Mouse (Mus musculus) heart, embryonic 15.5 days (tissue): ENCODE data around the gene Cox8b. TPM values are rescaled to one million over a fixed set of nuclear protein-coding genes. Genes with fewer than 3 reads are reported as not detected.

Source experiments
- ATAC-seq: fragments of 200-750 bp; cut with Nextera tagmentation; replicated peaks from 2 replicates; pipeline ENCODE4 v1.8.0; 2017; ENCODE audit warnings: low read depth, moderate TSS enrichment; ENCODE audit not compliant: insufficient number of reproducible peaks, insufficient read depth, low FRiP score
- H3K27ac ChIP-seq: fragments of 300-500 bp; sonication (generic); 2 replicates; pipeline ENCODE4 v1.5.1; 2015; ENCODE audit warnings: mild to moderate bottlenecking, inconsistent platforms
- H3K27me3 ChIP-seq: fragments of 300-500 bp; sonication (generic); 2 replicates; pipeline ENCODE4 v1.6.1; 2015; ENCODE audit warnings: inconsistent platforms
- H3K36me3 ChIP-seq: fragments of 300-500 bp; sonication (generic); 2 replicates; pipeline ENCODE4 v1.6.1; 2015; ENCODE audit warnings: mild to moderate bottlenecking, inconsistent platforms
- H3K4me1 ChIP-seq: fragments of 300-500 bp; sonication (generic); replicated peaks from 2 replicates; pipeline ENCODE4 v1.6.1; 2015; ENCODE audit warnings: inconsistent platforms
- H3K4me2 ChIP-seq: fragments of 300-500 bp; sonication (generic); 2 replicates; pipeline ENCODE4 v1.6.1; 2015; ENCODE audit warnings: inconsistent platforms, mild to moderate bottlenecking, moderate library complexity
- H3K4me3 ChIP-seq: fragments of 300-500 bp; sonication (generic); 2 replicates; pipeline ENCODE4 v1.5.1; 2015; ENCODE audit warnings: mild to moderate bottlenecking, inconsistent platforms
- H3K9ac ChIP-seq: fragments of 300-500 bp; sonication (generic); 2 replicates; pipeline ENCODE4 v1.6.1; 2015; ENCODE audit warnings: mild to moderate bottlenecking, inconsistent platforms
- H3K9me3 ChIP-seq: fragments of 300-500 bp; sonication (generic); replicated peaks from 2 replicates; pipeline ENCODE4 v1.6.1; 2016; ENCODE audit warnings: inconsistent platforms
- WGBS: fragments of 180-500 bp; shearing (Covaris S2); methylation state at CpG from one replicate; pipeline ENCODE4 v1.1.7; 2015; ENCODE audit warnings: mixed read lengths; 5-methylcytosine and 5-hydroxymethylcytosine counted together
- polyA plus RNA-seq: library from polyadenylated mRNA; unstranded; fragments of >200 nt; fragmentation: Nextera tagmentation; extraction: Ambion mirVana; gene quantifications from 2 replicates; pipeline ENCODE4 v1.2.1, GENCODE M21; 2015

The Cox8b gene
- polyA plus RNA-seq, 1 experiment from 2014 or later = 515 TPM

DNA sequence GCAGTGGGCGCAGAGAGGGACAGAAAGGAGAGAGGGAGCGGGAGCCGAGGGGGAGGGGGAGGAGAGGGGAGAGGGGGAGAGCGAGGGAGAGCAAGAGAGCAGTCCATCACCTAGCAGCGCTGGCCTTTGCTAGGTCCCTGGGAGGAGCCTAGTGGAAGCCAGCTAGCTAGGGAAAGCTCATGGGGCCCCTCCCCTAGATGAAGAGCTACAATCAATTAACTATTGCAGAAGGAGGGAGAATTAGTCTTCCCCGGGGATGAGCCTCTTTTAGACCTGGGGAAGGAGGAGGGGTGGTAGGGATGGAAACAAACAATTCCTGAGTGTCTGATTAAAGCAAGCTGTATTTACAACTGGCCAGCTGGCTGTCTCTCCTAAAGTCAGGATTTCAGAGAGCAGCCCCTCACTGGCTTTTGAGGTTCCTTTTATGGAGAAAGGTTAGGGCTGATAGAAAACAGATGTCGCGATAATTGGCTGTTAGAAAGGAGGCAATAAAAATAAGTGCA is 39.5 kb upstream of the Cox8b start:
- peaks cover 6% of the 10 kb centered on the region; the same call in 1 of the 2 replicates for H3K27me3 ChIP-seq
- H3K4me2 ChIP-seq = peak overlapping the region; percentile 13; the same call in 1 of the 2 replicates
- H3K36me3 ChIP-seq = no peaks in the 10 kb centered on the region
- H3K9me3 ChIP-seq = no peaks in the 10 kb centered on the region
- ATAC-seq = no peak
- 15% methylated on average over 8 of the region's 8 CpGs for WGBS
- H3K4me1 ChIP-seq = peaks cover 25% of the 10 kb centered on the region
- H3K4me3 ChIP-seq = no peak overlapping the region
- H3K9ac ChIP-seq = no peak overlapping the region
- H3K27ac ChIP-seq = no peak overlapping the region

GRCm38 (mm10) chr7:140938896-140939295 is 38.6 kb upstream of the Cox8b start:
- no peaks in the 10 kb centered on the region for H3K9me3 ChIP-seq
- H3K27me3 ChIP-seq = peaks cover 6% of the 10 kb centered on the region; the same call in 1 of the 2 replicates
- no peak overlapping the region for H3K27ac ChIP-seq
- H3K9ac ChIP-seq = no peak overlapping the region
- no peaks in the 10 kb centered on the region for H3K36me3 ChIP-seq
- peaks cover 25% of the 10 kb centered on the region for H3K4me1 ChIP-seq
- no peak overlapping the region for H3K4me3 ChIP-seq
- 20% methylated on average over 2 of the region's 2 CpGs for WGBS
- H3K4me2 ChIP-seq = no peak overlapping the region
- ATAC-seq = no peak

DNA sequence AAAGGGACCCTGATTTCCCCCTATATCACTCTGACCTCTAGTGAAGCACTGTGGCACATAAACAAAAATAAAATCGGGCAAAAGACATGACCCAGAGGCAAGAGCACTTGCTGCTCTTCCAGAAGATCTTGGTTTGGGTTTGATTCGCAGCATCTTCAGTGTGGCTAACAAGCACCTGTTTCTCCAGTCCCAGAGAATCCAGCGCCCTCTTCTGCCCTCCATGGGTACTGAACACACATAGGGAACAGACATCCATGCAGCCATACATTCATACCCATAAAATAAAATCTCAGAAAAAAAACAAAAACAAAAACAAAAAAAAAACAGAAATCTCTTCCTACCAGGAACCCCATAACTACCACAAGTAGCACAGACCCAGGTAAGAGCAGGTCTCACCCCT is 38.2 kb upstream of the Cox8b start:
- WGBS = 42% methylated on average over 3 of the region's 3 CpGs
- Histone ChIP-seq H3K9me3 (no peaks in the 10 kb centered on the region), H3K4me3 (no peak overlapping the region), H3K4me1 (peaks cover 24% of the 10 kb centered on the region), H3K4me2 (no peak overlapping the region), H3K9ac (no peak overlapping the region), H3K27me3 (peaks cover 6% of the 10 kb centered on the region; the same call in 1 of the 2 replicates), H3K27ac (no peak overlapping the region), H3K36me3 (no peaks in the 10 kb centered on the region)
- no peak for ATAC-seq

DNA sequence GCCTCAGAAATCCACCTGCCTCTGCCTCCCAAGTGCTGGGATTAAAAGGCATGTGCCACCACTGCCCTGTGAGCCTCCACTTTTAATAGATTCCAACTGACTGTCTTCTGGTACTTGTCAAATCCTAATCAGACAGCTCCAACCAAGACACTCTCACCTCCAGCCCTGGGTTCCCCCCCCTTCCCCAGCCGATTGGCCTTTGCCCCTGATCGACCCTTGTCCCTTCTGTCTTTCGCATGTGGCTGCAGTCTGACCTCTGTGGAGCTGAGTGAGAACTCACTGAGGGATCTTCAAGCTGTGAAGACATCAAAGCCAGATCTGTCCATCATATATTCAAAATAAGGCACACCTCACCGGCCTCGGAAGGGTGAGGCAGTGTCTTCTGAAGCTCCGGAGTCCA is 26.9 kb upstream of the Cox8b start:
- Histone ChIP-seq H3K4me1 (peaks cover 11% of the 10 kb centered on the region), H3K4me3 (no peak overlapping the region), H3K9ac (no peak overlapping the region), H3K27me3 (peaks cover 37% of the 10 kb centered on the region), H3K36me3 (no peaks in the 10 kb centered on the region), H3K9me3 (no peaks in the 10 kb centered on the region), H3K27ac (no peak overlapping the region), H3K4me2 (no peak overlapping the region)
- 77% methylated on average over 6 of the region's 6 CpGs for WGBS
- no peak for ATAC-seq

GRCm38 (mm10) chr7:140923070-140923775 is 23.0 kb upstream of the Cox8b start:
- no peak for ATAC-seq
- Histone ChIP-seq H3K4me3 (peak overlapping the region; percentile 39), H3K9ac (no peak overlapping the region), H3K27ac (no peak overlapping the region), H3K36me3 (no peaks in the 10 kb centered on the region), H3K4me1 (peaks cover 14% of the 10 kb centered on the region), H3K27me3 (peaks cover 71% of the 10 kb centered on the region), H3K9me3 (no peaks in the 10 kb centered on the region), H3K4me2 (peak overlapping the region; percentile 55)
- WGBS = 25% methylated on average over 30 of the region's 30 CpGs

DNA sequence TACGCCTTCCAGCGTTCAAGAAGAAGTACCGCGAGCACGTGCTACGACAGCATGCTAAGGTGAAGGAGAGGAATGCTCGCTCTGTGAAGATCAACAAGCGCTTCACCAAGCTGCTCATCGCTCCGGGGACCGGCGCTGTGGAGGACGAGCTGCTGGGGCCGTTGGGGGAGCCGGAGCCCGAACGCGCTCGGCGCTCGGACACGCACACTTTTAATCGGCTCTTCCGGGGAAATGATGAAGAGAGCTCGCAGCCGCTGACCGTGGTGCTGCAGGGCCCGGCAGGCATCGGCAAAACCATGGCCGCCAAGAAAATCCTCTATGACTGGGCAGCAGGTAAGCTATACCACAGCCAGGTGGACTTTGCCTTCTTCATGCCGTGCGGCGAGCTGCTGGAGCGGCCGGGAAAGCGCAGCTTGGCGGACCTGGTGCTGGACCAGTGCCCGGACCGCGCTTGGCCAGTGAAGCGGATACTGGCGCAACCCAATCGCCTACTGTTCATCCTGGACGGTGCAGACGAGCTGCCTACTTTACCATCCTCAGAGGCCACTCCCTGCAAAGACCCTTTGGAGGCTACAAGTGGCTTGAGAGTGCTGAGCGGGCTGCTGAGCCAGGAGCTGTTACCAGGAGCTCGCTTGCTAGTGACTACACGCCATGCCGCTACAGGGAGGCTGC is 22.3 kb upstream of the Cox8b start:
- Histone ChIP-seq H3K36me3 (no peaks in the 10 kb centered on the region), H3K9ac (no peak overlapping the region; the same call in 1 of the 2 replicates), H3K9me3 (no peaks in the 10 kb centered on the region), H3K27ac (no peak overlapping the region), H3K4me3 (peak overlapping the region; percentile 39), H3K27me3 (peaks cover 76% of the 10 kb centered on the region), H3K4me2 (peak overlapping the region; percentile 55), H3K4me1 (peaks cover 14% of the 10 kb centered on the region)
- no peak for ATAC-seq
- WGBS = under 1% methylated on average over 49 of the region's 49 CpGs

GRCm38 (mm10) chr7:140921225-140921975 is 21.2 kb upstream of the Cox8b start:
- H3K4me1 ChIP-seq = peaks cover 14% of the 10 kb centered on the region
- no peak overlapping the region for H3K9ac ChIP-seq
- H3K9me3 ChIP-seq = no peaks in the 10 kb centered on the region
- 28% methylated on average over 22 of the region's 22 CpGs for WGBS
- H3K4me2 ChIP-seq = no peak overlapping the region
- H3K36me3 ChIP-seq = no peaks in the 10 kb centered on the region
- H3K27ac ChIP-seq = no peak overlapping the region
- H3K27me3 ChIP-seq = peaks cover 76% of the 10 kb centered on the region
- no peak for ATAC-seq
- no peak overlapping the region; the same call in 1 of the 2 replicates for H3K4me3 ChIP-seq

GRCm38 (mm10) chr7:140920418-140921029 is 20.3 kb upstream of the Cox8b start, which contains the start of gene Nlrp6:
Gene Nlrp6, plus strand, starts transcription at chr7:140920902.
- peaks cover 76% of the 10 kb centered on the region for H3K27me3 ChIP-seq
- H3K27ac ChIP-seq = no peak within 1 kb of the TSS
- H3K9me3 ChIP-seq = no peaks in the 10 kb centered on the region
- 64% methylated on average over 8 of the region's 8 CpGs for WGBS
- no peak within 1 kb of the TSS for H3K4me2 ChIP-seq
- peaks cover 14% of the 10 kb centered on the region for H3K4me1 ChIP-seq
- H3K36me3 ChIP-seq = no peaks in the 10 kb centered on the region
- no peak within 1 kb of the TSS for H3K9ac ChIP-seq
- ATAC-seq = no peak
- H3K4me3 ChIP-seq = no peak within 1 kb of the TSS; the same call in 1 of the 2 replicates

DNA sequence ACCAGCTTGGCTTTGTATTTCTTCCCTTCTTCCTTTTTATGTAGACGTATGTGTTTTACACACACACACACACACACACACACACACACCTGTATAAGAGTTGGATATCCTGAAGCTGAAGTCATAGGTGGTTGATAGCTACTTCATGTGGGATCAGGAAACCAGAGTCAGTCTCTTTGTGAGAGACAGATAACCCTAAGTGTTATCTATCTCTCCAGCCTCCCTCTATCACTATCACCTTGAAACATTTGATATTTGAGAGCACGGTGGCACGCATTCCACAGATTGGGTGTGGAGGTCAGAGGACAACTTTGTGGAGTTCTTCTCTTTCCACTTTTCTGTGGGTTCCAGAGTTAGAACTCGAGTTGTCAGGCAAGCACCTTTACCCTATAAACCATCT is 19.7 kb upstream of the Cox8b start:
- no peak overlapping the region for H3K27ac ChIP-seq
- H3K4me1 ChIP-seq = peaks cover 14% of the 10 kb centered on the region
- no peaks in the 10 kb centered on the region for H3K36me3 ChIP-seq
- peaks cover 71% of the 10 kb centered on the region for H3K27me3 ChIP-seq
- 43% methylated on average over 4 of the region's 4 CpGs for WGBS
- H3K9me3 ChIP-seq = no peaks in the 10 kb centered on the region
- no peak overlapping the region for H3K4me3 ChIP-seq
- no peak for ATAC-seq
- no peak overlapping the region for H3K4me2 ChIP-seq
- no peak overlapping the region for H3K9ac ChIP-seq

- Histone ChIP-seq H3K4me2 (no peak overlapping the region), H3K4me1 (no peaks in the 10 kb centered on the region), H3K4me3 (no peak overlapping the region), H3K36me3 (no peaks in the 10 kb centered on the region), H3K9me3 (no peaks in the 10 kb centered on the region), H3K27ac (no peak overlapping the region), H3K27me3 (peaks cover 13% of the 10 kb centered on the region), H3K9ac (no peak overlapping the region)
- WGBS = 72% methylated on average over 8 of the region's 8 CpGs
- ATAC-seq = no peak
Observed at GRCm38 (mm10) chr7:140914031-140914690, 13.9 kb upstream of the Cox8b start.
